In genomic region chr9:57724701-57725100, GRCm38 (mm10) we compare ENCODE assay signal across 24 mouse cellular contexts. TPM values are rescaled to one million over a fixed set of nuclear protein-coding genes. Genes with fewer than 3 reads are reported as not detected.
DNase-seq lines count a peak whose midpoint lies in the region; ATAC-seq and TF ChIP-seq lines count a peak whose summit lies in the region.
"Had no signal": no experiment of that assay in that cellular context is flagged by ENCODE, and none has a peak within 500 bp of the region (broad histone marks: within the 10 kb centered on the region; RNA-seq: fewer than 3 reads in every experiment).

No protein-coding gene starts in this region.

- 45% methylated on average over 3 of the region's 3 CpGs for WGBS in liver, adult 2 months
- 88% methylated on average over 3 of the region's 3 CpGs for whole genome bisulfite sequencing in liver, embryonic 12.5 days (ENCODE audit: insufficient replicate concordance)
- WGBS in liver, postnatal 0 days (ENCODE audit: insufficient replicate concordance), result 79% methylated on average over 3 of the region's 3 CpGs

- H3K9ac ChIP-seq in liver, adult 2 months (ENCODE audit: low read depth, low read length), result peak overlapping the region; percentile 51
- no peak overlapping the region for H3K9ac ChIP-seq in liver, embryonic 12.5 days
- no peak overlapping the region for H3K9ac ChIP-seq in liver, postnatal 0 days (replicated peaks)

- no peaks in the 10 kb centered on the region for H3K27me3 ChIP-seq in liver, adult 2 months (ENCODE audit: control insufficient read depth, insufficient read depth, low read length)
- H3K27me3 ChIP-seq in liver, embryonic 12.5 days (replicated peaks), result no peaks in the 10 kb centered on the region
- no peaks in the 10 kb centered on the region for H3K27me3 ChIP-seq in liver, postnatal 0 days (ENCODE audit: insufficient read depth, low read length)
- H3K27me3 ChIP-seq: CH12.LX, Patski had no signal

- peaks cover 27% of the 10 kb centered on the region for H3K36me3 ChIP-seq in liver, adult 2 months (ENCODE audit: control insufficient read depth, insufficient read depth, low read length)
- H3K36me3 ChIP-seq in liver, embryonic 12.5 days, result peaks cover 85% of the 10 kb centered on the region
- peaks cover 38% of the 10 kb centered on the region for H3K36me3 ChIP-seq in liver, postnatal 0 days (replicated peaks; ENCODE audit: insufficient read depth, low read length)

- no peak overlapping the region for H3K4me3 ChIP-seq in gastrocnemius, adult 2 months
- no peak overlapping the region for H3K4me3 ChIP-seq in liver, adult 2 months (ENCODE audit: insufficient read depth, low read depth, low read length)
- H3K4me3 ChIP-seq in liver, embryonic 12.5 days, result no peak overlapping the region
- H3K4me3 ChIP-seq in liver, postnatal 0 days (ENCODE audit: low read depth, low read length), result no peak overlapping the region

- TF ChIP-seq CTCF in gastrocnemius, adult 2 months (IDR thresholded peaks at IDR 0.05), result no peak
- TF ChIP-seq CTCF in liver, adult 2 months (IDR thresholded peaks at IDR 0.05; ENCODE audit: low read depth, low read length), result no peak
- no peak for TF ChIP-seq CTCF in liver, postnatal 0 days (IDR thresholded peaks at IDR 0.05; ENCODE audit: low read depth)

- ATAC-seq in liver, embryonic 12.5 days, result no peak
- 0 out of 2 replicates have a peak, but pooled peaks have one; percentile 33 for ATAC-seq in liver, postnatal 0 days
- ATAC-seq: activated CD4-positive, CD25-positive, alpha-beta regulatory T cell, adult 4 months; CD4-positive, CD25-positive, alpha-beta regulatory T cell, adult 4 months; Patski had no signal

- TF ChIP-seq EP300 in liver, postnatal 0 days (IDR thresholded peaks at IDR 0.05; ENCODE audit: low read depth), result peak; percentile 17; the same call in 1 of the 2 replicates

- peaks cover 27% of the 10 kb centered on the region for H3K4me1 ChIP-seq in liver, adult 2 months (ENCODE audit: control insufficient read depth, insufficient read depth, low read length)
- peaks cover 15% of the 10 kb centered on the region; the same call in 1 of the 2 replicates for H3K4me1 ChIP-seq in liver, embryonic 12.5 days
- peaks cover 20% of the 10 kb centered on the region for H3K4me1 ChIP-seq in liver, postnatal 0 days (ENCODE audit: insufficient read depth)

- peaks cover 21% of the 10 kb centered on the region for H3K79me2 ChIP-seq in liver, adult 2 months (ENCODE audit: control insufficient read depth, insufficient read depth, low read length)

- H3K4me2 ChIP-seq in liver, embryonic 12.5 days, result no peak overlapping the region
- no peak overlapping the region for H3K4me2 ChIP-seq in liver, postnatal 0 days (ENCODE audit: low read depth, low read length)

- H3K27ac ChIP-seq in gastrocnemius, adult 2 months, result peak overlapping the region; percentile 90
- H3K27ac ChIP-seq in liver, adult 2 months (replicated peaks; ENCODE audit: insufficient read depth, low read depth, low read length), result peak overlapping the region; percentile 100
- no peak overlapping the region for H3K27ac ChIP-seq in liver, embryonic 12.5 days
- H3K27ac ChIP-seq in liver, postnatal 0 days (ENCODE audit: low read depth), result peak overlapping the region; percentile 84

- no peak for DNase-seq in gastrocnemius, adult 2 months
- DNase-seq in gastrocnemius, postnatal 36 days, result no peak
- peak; percentile 93 for DNase-seq in liver, adult 2 months (ENCODE audit: extremely low read depth, low read depth, low spot score)
- no peak for DNase-seq in liver, postnatal 0 days
- DNase-seq in liver, result no peak
- DNase-seq: adrenal gland, adult 2 months; adrenal gland, adult 8-10 months; adrenal gland, postnatal 10 days; adrenal gland, postnatal 14 days; adrenal gland, postnatal 25 days; adrenal gland, postnatal 36 days; B cell, adult 2 months; cerebellum, adult 11 months; cerebellum, adult 11-12 months; cerebellum, adult 18-20 months had no signal

- intact Hi-C loops in gastrocnemius, adult 2 months (cut with DNase I), result loop anchor here (5.0 kb wide), 1 partner anchor 38 kb away; no protein-coding TSS in a partner anchor
- intact Hi-C loops in gastrocnemius, postnatal 36 days (cut with DNase I), result no loop called here

- H3K9me3 ChIP-seq in liver, embryonic 12.5 days (replicated peaks), result no peaks in the 10 kb centered on the region
- no peaks in the 10 kb centered on the region for H3K9me3 ChIP-seq in liver, postnatal 0 days (ENCODE audit: low read length)
- H3K9me3 ChIP-seq: G1E had no signal

- TF ChIP-seq POLR2A in liver, adult 2 months (IDR thresholded peaks at IDR 0.05; ENCODE audit: extremely low read depth, insufficient read depth, low read length), result no peak

RNA-seq across cellular contexts. Expression of gene Edc3, which starts 16.4 kb away (rescaled TPM):
- total RNA-seq in gastrocnemius, adult 2 months (2021), result 1 to 10 TPM; 5.9 to 6.6 TPM
- 1 to 10 TPM; 4.8 to 6.3 TPM for total RNA-seq in gastrocnemius, postnatal 36 days (2021)
- total RNA-seq in liver, adult 2 months (2014; rRNA removed), result 5.7 and 6.4 TPM in 2 replicates
- 6.6 TPM in 2 replicates for polyA plus RNA-seq in liver, adult 2 months (2012; rRNA removed)
- 21.2 and 22.2 TPM in 2 replicates for polyA plus RNA-seq in liver, embryonic 12.5 days (2016; fragmentation: Nextera tagmentation; extraction: Ambion mirVana)
- polyA plus RNA-seq in liver, postnatal 0 days (2015; fragmentation: Nextera tagmentation; extraction: Ambion mirVana), result 9.9 and 13.2 TPM in 2 replicates

RNA-seq across cellular contexts. Expression of gene Cyp1a1, which starts 37.0 kb away (rescaled TPM):
- total RNA-seq in gastrocnemius, adult 2 months (2021), result under 1 TPM; 0.36 to 0.53 TPM
- total RNA-seq in gastrocnemius, postnatal 36 days (2021), result under 1 TPM; 0.26 to 0.57 TPM
- total RNA-seq in liver, adult 2 months (2014; rRNA removed), result 0.74 and 1.0 TPM in 2 replicates
- polyA plus RNA-seq in liver, adult 2 months (2012; rRNA removed), result 1.0 TPM in 2 replicates
- 0.16 and 0.19 TPM in 2 replicates for polyA plus RNA-seq in liver, embryonic 12.5 days (2016; fragmentation: Nextera tagmentation; extraction: Ambion mirVana)
- 2.2 and 4.3 TPM in 2 replicates for polyA plus RNA-seq in liver, postnatal 0 days (2015; fragmentation: Nextera tagmentation; extraction: Ambion mirVana)
- total RNA-seq: G1E had no signal
- polyA plus RNA-seq: activated CD4-positive, CD25-positive, alpha-beta regulatory T cell, adult 4 months; CD4-positive, CD25-positive, alpha-beta regulatory T cell, adult 4 months; G1E; Patski had no signal

RNA-seq across cellular contexts. Expression of gene Clk3, which starts 41.0 kb away (rescaled TPM):
- total RNA-seq in gastrocnemius, adult 2 months (2021), result 10 to 100 TPM; 45.4 to 50.4 TPM
- 10 to 100 TPM; 35.9 to 37.7 TPM for total RNA-seq in gastrocnemius, postnatal 36 days (2021)
- 32.5 and 55.3 TPM in 2 replicates for total RNA-seq in liver, adult 2 months (2014; rRNA removed)
- polyA plus RNA-seq in liver, adult 2 months (2012; rRNA removed), result 45.8 and 48.1 TPM in 2 replicates
- 99.8 and 104 TPM in 2 replicates for polyA plus RNA-seq in liver, embryonic 12.5 days (2016; fragmentation: Nextera tagmentation; extraction: Ambion mirVana)
- polyA plus RNA-seq in liver, postnatal 0 days (2015; fragmentation: Nextera tagmentation; extraction: Ambion mirVana), result 40.2 and 40.4 TPM in 2 replicates

RNA-seq across cellular contexts. Expression of gene Cyp1a2, which starts 41.2 kb away (rescaled TPM):
- not detected for total RNA-seq in gastrocnemius, adult 2 months (2021)
- not detected for total RNA-seq in gastrocnemius, postnatal 36 days (2021)
- total RNA-seq in liver, adult 2 months (2014; rRNA removed), result 495 and 621 TPM in 2 replicates
- polyA plus RNA-seq in liver, adult 2 months (2012; rRNA removed), result 954 and 976 TPM in 2 replicates
- polyA plus RNA-seq in liver, embryonic 12.5 days (2016; fragmentation: Nextera tagmentation; extraction: Ambion mirVana), result not detected in 2 replicates
- 19.9 and 30.7 TPM in 2 replicates for polyA plus RNA-seq in liver, postnatal 0 days (2015; fragmentation: Nextera tagmentation; extraction: Ambion mirVana)
- total RNA-seq: adrenal gland, postnatal 25 days; CH12.LX; G1E; MEL had no signal
- polyA plus RNA-seq: activated CD4-positive, CD25-positive, alpha-beta regulatory T cell, adult 4 months; brain, embryonic 14.5 days; C2C12; CD4-positive, CD25-positive, alpha-beta regulatory T cell, adult 4 months; G1E; Patski had no signal
